Mouse (Mus musculus): ENCODE data around the gene Shank2. TPM values are rescaled to one million over a fixed set of nuclear protein-coding genes. Genes with fewer than 3 reads are reported as not detected.

The Shank2 gene
- polyA plus RNA-seq, 1 experiment from 2014 or later: 2.7 TPM

- Histone ChIP-seq H3K27ac (ENCODE audit: low read depth, low read length) (no peak overlapping the region), H3K9me3 (ENCODE audit: control insufficient read depth, low read length) (no peaks in the 10 kb centered on the region), H3K4me1 (replicated peaks; ENCODE audit: control insufficient read depth, insufficient read depth, low read length) (no peaks in the 10 kb centered on the region), H3K27me3 (ENCODE audit: control insufficient read depth, insufficient read depth, low read length) (no peaks in the 10 kb centered on the region), H3K9ac (ENCODE audit: low read depth, low read length) (no peak overlapping the region), H3K4me3 (ENCODE audit: low read depth, low read length) (no peak overlapping the region), H3K4me2 (replicated peaks; ENCODE audit: low read depth, low read length) (no peak overlapping the region), H3K36me3 (ENCODE audit: control insufficient read depth, insufficient read depth, low read length) (peaks cover 11% of the 10 kb centered on the region)
- 94% methylated on average over 4 of the region's 4 CpGs for WGBS
- no peak for ATAC-seq (ENCODE audit: low FRiP score)
- DNase-seq (ENCODE audit: low spot score): no peak
Measured at GRCm38 (mm10) chr7:144441976-144442375, 440.2 kb downstream of the Shank2 start.

- peaks cover 14% of the 10 kb centered on the region for H3K36me3 ChIP-seq (ENCODE audit: control insufficient read depth, insufficient read depth, low read length)
- WGBS: 95% methylated on average over 7 of the region's 7 CpGs
Measured at GRCm38 (mm10) chr7:144444788-144445187, 443.1 kb downstream of the Shank2 start.

GRCm38 (mm10) chr7:144447146-144447545 is 445.4 kb downstream of the Shank2 start:
- Histone ChIP-seq H3K4me1 (replicated peaks; ENCODE audit: control insufficient read depth, insufficient read depth, low read length) (no peaks in the 10 kb centered on the region), H3K9ac (ENCODE audit: low read depth, low read length) (no peak overlapping the region), H3K9me3 (ENCODE audit: control insufficient read depth, low read length) (no peaks in the 10 kb centered on the region), H3K4me2 (replicated peaks; ENCODE audit: low read depth, low read length) (no peak overlapping the region), H3K4me3 (ENCODE audit: low read depth, low read length) (no peak overlapping the region), H3K27me3 (ENCODE audit: control insufficient read depth, insufficient read depth, low read length) (no peaks in the 10 kb centered on the region), H3K36me3 (ENCODE audit: control insufficient read depth, insufficient read depth, low read length) (peaks cover 21% of the 10 kb centered on the region), H3K27ac (ENCODE audit: low read depth, low read length) (no peak overlapping the region)
- DNase-seq (ENCODE audit: low spot score) (no peak), ATAC-seq (ENCODE audit: low FRiP score) (no peak)
- WGBS: 96% methylated on average over 3 of the region's 3 CpGs

More at GRCm38 (mm10) chr7:144444788-144445187, 443.1 kb downstream of the Shank2 start:
- H3K9me3 ChIP-seq (ENCODE audit: control insufficient read depth, low read length): no peaks in the 10 kb centered on the region
- DNase-seq (ENCODE audit: low spot score) (no peak), ATAC-seq (ENCODE audit: low FRiP score) (no peak)
- no peak overlapping the region for H3K9ac ChIP-seq (ENCODE audit: low read depth, low read length)
- no peak overlapping the region for H3K4me2 ChIP-seq (replicated peaks; ENCODE audit: low read depth, low read length)
- H3K27me3 ChIP-seq (ENCODE audit: control insufficient read depth, insufficient read depth, low read length): no peaks in the 10 kb centered on the region
- no peaks in the 10 kb centered on the region for H3K4me1 ChIP-seq (replicated peaks; ENCODE audit: control insufficient read depth, insufficient read depth, low read length)
- no peak overlapping the region for H3K27ac ChIP-seq (ENCODE audit: low read depth, low read length)
- H3K4me3 ChIP-seq (ENCODE audit: low read depth, low read length): no peak overlapping the region

GRCm38 (mm10) chr7:144448186-144448585 is 446.5 kb downstream of the Shank2 start:
- no peak for ATAC-seq (ENCODE audit: low FRiP score)
- Histone ChIP-seq H3K4me1 (replicated peaks; ENCODE audit: control insufficient read depth, insufficient read depth, low read length) (no peaks in the 10 kb centered on the region), H3K4me2 (replicated peaks; ENCODE audit: low read depth, low read length) (no peak overlapping the region), H3K4me3 (ENCODE audit: low read depth, low read length) (no peak overlapping the region), H3K9ac (ENCODE audit: low read depth, low read length) (no peak overlapping the region), H3K36me3 (ENCODE audit: control insufficient read depth, insufficient read depth, low read length) (peaks cover 23% of the 10 kb centered on the region), H3K27me3 (ENCODE audit: control insufficient read depth, insufficient read depth, low read length) (no peaks in the 10 kb centered on the region), H3K27ac (ENCODE audit: low read depth, low read length) (no peak overlapping the region), H3K9me3 (ENCODE audit: control insufficient read depth, low read length) (no peaks in the 10 kb centered on the region)
- WGBS: 95% methylated on average over 1 of the region's 1 CpGs
- DNase-seq (ENCODE audit: low spot score): no peak

GRCm38 (mm10) chr7:144449637-144450570 is 448.2 kb downstream of the Shank2 start:
- 97% methylated on average over 13 of the region's 13 CpGs for WGBS

GRCm38 (mm10) chr7:144450661-144451060 is 448.9 kb downstream of the Shank2 start:
- H3K27ac ChIP-seq (ENCODE audit: low read depth, low read length): no peak overlapping the region
- H3K4me1 ChIP-seq (replicated peaks; ENCODE audit: control insufficient read depth, insufficient read depth, low read length): no peaks in the 10 kb centered on the region
- ATAC-seq (ENCODE audit: low FRiP score) (no peak), DNase-seq (ENCODE audit: low spot score) (no peak)
- H3K4me3 ChIP-seq (ENCODE audit: low read depth, low read length): no peak overlapping the region
- H3K9ac ChIP-seq (ENCODE audit: low read depth, low read length): no peak overlapping the region
- peaks cover 31% of the 10 kb centered on the region for H3K36me3 ChIP-seq (ENCODE audit: control insufficient read depth, insufficient read depth, low read length)
- H3K27me3 ChIP-seq (ENCODE audit: control insufficient read depth, insufficient read depth, low read length): no peaks in the 10 kb centered on the region
- H3K9me3 ChIP-seq (ENCODE audit: control insufficient read depth, low read length): no peaks in the 10 kb centered on the region
- WGBS: 93% methylated on average over 9 of the region's 9 CpGs
- H3K4me2 ChIP-seq (replicated peaks; ENCODE audit: low read depth, low read length): no peak overlapping the region

More at GRCm38 (mm10) chr7:144449637-144450570, 448.2 kb downstream of the Shank2 start:
- H3K9me3 ChIP-seq (ENCODE audit: control insufficient read depth, low read length): no peaks in the 10 kb centered on the region
- no peaks in the 10 kb centered on the region for H3K27me3 ChIP-seq (ENCODE audit: control insufficient read depth, insufficient read depth, low read length)
- no peak overlapping the region for H3K9ac ChIP-seq (ENCODE audit: low read depth, low read length)
- no peak for ATAC-seq (ENCODE audit: low FRiP score)
- no peak overlapping the region for H3K4me2 ChIP-seq (replicated peaks; ENCODE audit: low read depth, low read length)
- H3K4me1 ChIP-seq (replicated peaks; ENCODE audit: control insufficient read depth, insufficient read depth, low read length): no peaks in the 10 kb centered on the region
- H3K27ac ChIP-seq (ENCODE audit: low read depth, low read length): no peak overlapping the region
- no peak overlapping the region for H3K4me3 ChIP-seq (ENCODE audit: low read depth, low read length)
- H3K36me3 ChIP-seq (ENCODE audit: control insufficient read depth, insufficient read depth, low read length): peaks cover 32% of the 10 kb centered on the region
- DNase-seq (ENCODE audit: low spot score): no peak

- DNase-seq (ENCODE audit: low spot score): no peak
- Histone ChIP-seq H3K4me3 (ENCODE audit: low read depth, low read length) (no peak overlapping the region), H3K9ac (ENCODE audit: low read depth, low read length) (no peak overlapping the region), H3K4me2 (replicated peaks; ENCODE audit: low read depth, low read length) (no peak overlapping the region), H3K9me3 (ENCODE audit: control insufficient read depth, low read length) (no peaks in the 10 kb centered on the region), H3K36me3 (ENCODE audit: control insufficient read depth, insufficient read depth, low read length) (peaks cover 39% of the 10 kb centered on the region), H3K27me3 (ENCODE audit: control insufficient read depth, insufficient read depth, low read length) (no peaks in the 10 kb centered on the region), H3K4me1 (replicated peaks; ENCODE audit: control insufficient read depth, insufficient read depth, low read length) (no peaks in the 10 kb centered on the region), H3K27ac (ENCODE audit: low read depth, low read length) (no peak overlapping the region)
- 92% methylated on average over 1 of the region's 1 CpGs for WGBS
- ATAC-seq (ENCODE audit: low FRiP score): no peak
Measured at GRCm38 (mm10) chr7:144458881-144459280, 457.2 kb downstream of the Shank2 start.

- H3K4me2 ChIP-seq (replicated peaks; ENCODE audit: low read depth, low read length): no peak overlapping the region
- H3K9me3 ChIP-seq (ENCODE audit: control insufficient read depth, low read length): no peaks in the 10 kb centered on the region
- DNase-seq (ENCODE audit: low spot score) (no peak), ATAC-seq (ENCODE audit: low FRiP score) (no peak)
- no peak overlapping the region for H3K9ac ChIP-seq (ENCODE audit: low read depth, low read length)
- H3K27me3 ChIP-seq (ENCODE audit: control insufficient read depth, insufficient read depth, low read length): no peaks in the 10 kb centered on the region
- H3K4me1 ChIP-seq (replicated peaks; ENCODE audit: control insufficient read depth, insufficient read depth, low read length): no peaks in the 10 kb centered on the region
- WGBS: 94% methylated on average over 6 of the region's 6 CpGs
- H3K27ac ChIP-seq (ENCODE audit: low read depth, low read length): no peak overlapping the region
- peaks cover 33% of the 10 kb centered on the region for H3K36me3 ChIP-seq (ENCODE audit: control insufficient read depth, insufficient read depth, low read length)
- H3K4me3 ChIP-seq (ENCODE audit: low read depth, low read length): no peak overlapping the region
Measured at GRCm38 (mm10) chr7:144461246-144461902, 459.6 kb downstream of the Shank2 start.

Data from hindbrain, embryonic 11.5 days (tissue).